Mouse (Mus musculus) frontal cortex, postnatal 25 days (tissue): ENCODE measurements around the gene Glmp.
"Not testable (repeated sequence)": the region's sequence is repeated elsewhere in the genome, so short reads cannot be mapped to it uniquely, and the experiment has no call there.

Source experiments
- DNase-seq, 2 experiments: peaks; one replicate each; pipeline ENCODE4 v3.0.0; 2022; ENCODE audit warnings: low spot score in 2 of 2

The Glmp gene

GRCm38 (mm10) chr3:88335436-88336053, 10.7 kb downstream of the Glmp start:
- no peak for DNase-seq

DNA sequence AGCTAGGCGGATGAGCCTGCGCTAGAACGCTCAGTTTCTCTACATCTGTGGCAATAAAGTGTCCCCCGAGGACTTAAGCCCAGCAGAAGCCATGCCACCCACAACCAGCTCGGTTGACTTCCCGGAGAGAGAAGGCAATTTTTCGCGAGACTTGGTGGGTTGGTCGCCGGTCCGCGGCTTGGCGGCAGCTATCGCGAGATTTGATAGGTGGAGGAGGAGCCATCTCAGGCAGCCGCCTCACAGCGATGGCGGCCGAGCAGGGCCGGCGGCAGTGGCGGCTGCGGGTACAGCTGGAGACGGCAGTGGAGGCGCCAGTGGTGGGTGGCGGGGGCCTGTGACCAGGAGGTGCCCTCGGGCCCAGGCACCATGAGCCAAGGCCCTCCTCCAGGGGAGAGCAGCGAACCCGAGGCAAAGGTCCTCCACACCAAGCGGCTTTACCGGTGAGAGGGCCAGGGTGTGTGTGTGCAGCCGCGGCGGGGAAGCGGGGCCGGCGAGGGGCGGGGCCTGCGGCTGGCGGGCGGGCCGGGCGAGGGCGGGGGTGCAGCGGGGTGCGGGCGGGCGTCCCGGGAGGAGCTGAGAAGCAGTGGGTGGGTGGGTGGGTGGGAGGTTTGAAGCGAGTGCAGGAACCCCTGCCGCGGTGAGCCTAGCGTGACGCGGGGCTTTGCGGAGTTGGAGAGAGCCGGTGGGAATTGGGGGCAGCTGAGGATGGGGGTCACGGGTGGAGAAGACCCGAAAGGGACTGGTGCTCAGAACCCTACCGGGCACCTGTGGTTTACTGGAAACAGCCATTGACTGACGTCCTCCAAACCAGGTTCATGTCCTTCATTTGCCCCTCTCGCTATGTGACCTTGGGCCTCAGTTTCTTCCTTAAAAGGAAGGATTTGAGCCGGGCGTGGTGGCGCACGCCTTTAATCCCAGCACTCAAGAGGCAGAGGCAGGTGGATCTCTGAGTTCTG, 11.5 kb downstream of the Glmp start, which contains the start of the genes Tmem79 and Smg5:
Gene Tmem79 (minus strand): TSS at position 91 of the 956 bp plus-strand sequence.
Gene Smg5 (plus strand): TSS at position 203 of the 956 bp plus-strand sequence.
- DNase-seq = peak; percentile 92

- DNase-seq = no peak
These were observed 12.7 kb downstream of the Glmp start for GRCm38 (mm10) chr3:88337367-88338020.

DNA sequence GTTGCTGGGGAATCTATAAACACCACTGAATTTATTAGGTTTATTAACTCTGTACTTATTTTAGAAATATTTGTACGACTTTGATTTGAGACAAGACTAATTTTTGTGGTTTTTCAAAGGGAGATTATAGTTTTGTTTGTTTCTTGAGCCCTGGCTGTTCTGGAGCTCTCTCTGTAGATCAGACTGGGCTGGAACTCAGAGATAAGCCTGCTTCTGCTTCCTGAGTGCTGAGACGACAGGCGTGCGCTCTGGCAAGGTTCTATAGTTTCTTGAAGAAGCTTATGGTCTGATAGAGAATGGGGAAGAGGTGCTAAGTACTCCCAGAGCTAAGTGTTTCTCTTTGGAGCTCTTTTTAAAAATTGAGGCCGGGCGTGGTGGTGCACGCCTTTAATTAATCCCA, 13.5 kb downstream of the Glmp start:
- DNase-seq = no peak

- no peak for DNase-seq
These were observed 14.2 kb downstream of the Glmp start for GRCm38 (mm10) chr3:88339006-88339405.

GRCm38 (mm10) chr3:88350732-88351131, 25.9 kb downstream of the Glmp start:
- no peak for DNase-seq

DNA sequence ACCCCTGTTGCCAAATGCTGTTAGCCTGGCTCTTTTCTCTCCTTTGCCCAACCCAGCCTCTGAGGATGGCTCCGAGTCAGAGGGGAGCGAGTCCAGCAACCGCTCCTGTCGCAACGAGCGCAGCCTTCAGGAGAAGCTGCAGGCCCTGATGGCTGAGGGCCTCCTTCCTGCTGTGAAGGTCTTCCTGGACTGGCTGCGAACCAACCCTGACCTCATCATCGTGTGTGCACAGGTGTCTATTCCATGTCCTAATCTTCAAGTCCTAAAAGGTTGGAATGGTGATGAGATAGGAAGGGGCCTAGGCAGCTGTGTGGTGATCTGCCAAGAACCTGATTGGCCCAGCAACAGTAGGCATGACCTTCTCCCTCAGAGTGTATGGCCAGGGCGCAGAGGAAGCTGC, 28.1 kb downstream of the Glmp start:
- no peak for DNase-seq

DNA sequence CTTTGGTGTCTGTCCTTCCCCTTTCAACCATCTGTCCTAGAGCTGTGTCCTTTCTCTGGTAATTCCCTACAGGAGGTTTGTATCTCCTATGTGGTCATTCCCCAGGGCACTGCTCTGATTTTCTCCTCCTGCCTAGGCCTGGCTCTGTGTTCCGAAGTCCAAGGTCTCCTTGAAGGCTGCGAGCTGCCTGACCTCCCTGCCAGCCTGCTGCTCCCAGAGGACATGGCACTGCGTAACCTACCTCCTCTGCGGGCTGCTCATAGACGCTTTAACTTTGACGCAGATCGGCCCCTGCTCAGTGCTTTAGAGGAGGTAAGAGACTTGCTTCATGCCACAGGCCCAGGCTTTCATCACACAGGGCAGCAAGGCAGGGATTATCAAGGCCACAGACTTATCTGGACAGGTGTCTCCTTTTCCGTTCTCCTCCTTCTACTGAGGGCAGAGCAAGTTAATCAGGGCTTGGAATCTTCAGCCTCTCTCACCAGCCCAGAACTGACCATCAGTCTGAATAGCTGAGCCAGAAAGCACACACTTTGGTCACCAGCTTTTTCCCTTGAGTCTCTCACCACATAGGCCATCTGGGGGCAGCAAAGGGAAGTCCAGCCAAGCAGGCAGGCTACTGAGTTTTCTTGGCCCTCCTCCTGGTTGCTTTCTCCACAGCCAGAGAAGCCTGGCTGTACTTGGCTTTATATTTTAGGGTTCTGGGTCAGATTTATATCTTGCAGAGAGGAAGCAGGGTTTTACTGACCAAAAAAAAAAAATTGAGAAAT, 29.8 kb downstream of the Glmp start:
- no peak for DNase-seq

GRCm38 (mm10) chr3:88359584-88359983, 34.8 kb downstream of the Glmp start:
- no peak for DNase-seq

DNA sequence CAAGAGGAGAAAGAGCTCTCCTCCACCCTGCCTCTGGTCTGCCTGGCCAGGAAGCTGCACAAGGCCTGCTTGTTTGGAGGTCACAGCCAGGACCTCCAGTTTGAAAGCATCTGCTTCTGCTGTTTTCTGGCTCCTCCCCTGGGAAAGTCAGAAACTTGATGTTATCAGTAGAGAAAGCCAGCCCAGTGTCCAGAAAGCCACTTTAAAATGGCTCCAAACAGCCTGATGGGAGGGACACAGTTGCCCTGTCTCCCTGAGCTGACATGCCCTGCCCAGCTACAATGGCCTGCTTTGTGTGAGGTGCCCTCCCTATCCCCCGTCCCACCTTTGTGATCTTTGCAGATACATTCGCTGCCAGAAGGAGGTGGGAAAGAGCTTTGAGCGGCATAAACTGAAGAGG, 35.2 kb downstream of the Glmp start:
- no peak for DNase-seq

DNA sequence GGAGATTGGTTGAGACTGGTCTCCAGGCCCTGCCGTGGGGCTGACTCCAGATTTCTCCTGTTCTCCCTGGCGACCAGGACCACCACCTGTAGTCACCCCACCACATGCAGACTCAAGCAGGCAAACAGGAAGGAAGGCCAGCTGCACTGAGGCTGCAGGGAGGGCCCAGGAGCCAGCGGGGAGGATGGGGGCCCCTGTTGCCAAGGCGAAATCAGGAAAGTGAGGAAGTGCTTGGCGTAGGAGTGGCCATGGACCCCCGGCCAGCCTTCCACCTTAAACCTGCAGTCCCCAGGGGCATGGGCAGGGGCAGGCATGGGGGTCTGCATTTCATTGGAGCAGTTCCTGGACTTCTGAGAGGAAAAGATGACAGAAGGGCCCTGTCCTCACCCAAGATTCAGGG, 36.3 kb downstream of the Glmp start:
- no peak for DNase-seq

- no peak for DNase-seq
These were observed 36.9 kb downstream of the Glmp start for GRCm38 (mm10) chr3:88361612-88362313.

GRCm38 (mm10) chr3:88363700-88364099, 38.9 kb downstream of the Glmp start:
- DNase-seq = no peak

GRCm38 (mm10) chr3:88364337-88364736, 39.5 kb downstream of the Glmp start, which contains the start of gene Paqr6:
Gene Paqr6, plus strand, starts transcription at chr3:88364584.
- DNase-seq = no peak

GRCm38 (mm10) chr3:88365705-88366361, 41.0 kb downstream of the Glmp start:
- no peak for DNase-seq

DNA sequence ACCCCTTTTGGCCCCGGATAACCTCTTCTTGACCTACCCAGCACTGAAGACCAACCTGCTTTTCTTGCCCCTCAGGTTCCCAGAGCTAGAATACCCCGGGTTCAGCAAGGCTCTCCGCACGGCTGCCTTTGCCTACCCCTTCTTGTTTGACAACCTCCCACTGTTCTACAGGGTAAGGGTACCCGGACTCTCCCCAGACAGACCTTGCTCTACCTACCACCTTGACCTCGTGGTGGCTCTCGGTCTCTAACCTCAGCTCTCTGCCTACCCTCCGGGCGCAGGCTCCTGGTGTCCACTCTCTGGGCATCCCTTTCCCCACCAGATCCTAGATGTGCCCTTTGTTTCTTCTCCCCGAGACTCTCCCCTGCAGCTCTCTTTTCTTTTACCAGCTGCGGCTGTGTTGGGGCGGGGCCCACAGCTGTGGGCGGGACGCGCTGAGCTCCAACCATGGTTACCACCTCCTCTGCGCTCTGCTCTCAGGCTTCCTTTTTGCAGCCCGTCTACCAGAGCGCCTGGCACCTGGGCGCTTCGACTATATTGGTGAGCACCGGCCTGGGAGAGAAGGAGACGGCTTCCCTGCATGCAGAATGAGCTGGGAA, 42.1 kb downstream of the Glmp start:
- DNase-seq = peak in 1 of 2 experiments; percentile 53

DNA sequence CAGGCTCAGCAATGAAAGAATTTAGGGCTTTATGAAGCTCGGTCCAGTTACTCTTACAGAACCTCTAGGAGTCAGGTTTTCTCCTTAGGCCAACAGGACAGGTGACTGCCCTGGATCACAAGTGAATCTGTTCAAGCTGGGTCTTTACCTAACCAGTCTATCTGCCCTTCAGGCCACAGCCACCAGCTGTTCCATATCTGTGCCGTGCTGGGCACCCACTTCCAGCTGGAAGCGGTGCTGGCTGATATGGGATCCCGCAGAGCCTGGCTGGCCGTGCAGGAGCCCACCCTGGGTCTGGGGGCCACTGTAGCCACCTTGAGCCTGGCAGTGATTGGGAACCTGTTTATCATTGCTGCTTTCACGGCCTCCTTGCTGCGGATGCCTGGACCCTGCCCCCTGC, 42.7 kb downstream of the Glmp start:
- DNase-seq = not testable (repeated sequence)

GRCm38 (mm10) chr3:88368511-88368910, 43.7 kb downstream of the Glmp start:
- DNase-seq = not testable (repeated sequence)

- not testable (repeated sequence) for DNase-seq
These were observed 47.8 kb downstream of the Glmp start, which contains the start of gene Bglap3 for GRCm38 (mm10) chr3:88372643-88373042. Gene Bglap3, minus strand, starts transcription at chr3:88372743.
